ENCODE assay signal across 23 mouse cellular contexts in the genomic region with DNA sequence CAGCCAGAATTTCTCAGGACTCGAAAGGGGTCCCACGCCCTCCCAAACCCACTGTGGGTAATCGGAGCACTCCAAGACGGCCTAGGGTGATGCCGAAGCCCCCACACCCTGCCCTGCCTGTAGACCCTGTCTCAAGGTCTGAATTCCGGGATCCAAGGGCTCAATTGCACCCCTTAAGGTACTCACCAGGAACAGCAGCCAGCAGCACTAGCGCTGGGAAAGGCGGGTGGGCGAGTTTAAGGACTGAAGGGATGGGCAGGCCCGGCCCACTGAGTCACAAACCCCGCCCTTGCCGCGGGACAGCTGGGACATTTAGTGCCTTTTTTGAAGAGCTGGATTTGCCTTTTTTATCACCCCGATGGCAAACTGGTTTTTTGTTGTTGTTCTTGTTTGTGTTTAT. TPM values are rescaled to one million over a fixed set of nuclear protein-coding genes. Genes with fewer than 3 reads are reported as not detected.
DNase-seq lines count a peak whose midpoint lies in the region; ATAC-seq and TF ChIP-seq lines count a peak whose summit lies in the region.
"Had no signal": no experiment of that assay in that cellular context is flagged by ENCODE, and none has a peak within 500 bp of the region (broad histone marks: within the 10 kb centered on the region; RNA-seq: fewer than 3 reads in every experiment).

A gene (minus strand): TSS at position 214 of the 400 bp plus-strand sequence.

- no peaks in the 10 kb centered on the region for H3K9me3 ChIP-seq in ES-E14 (ENCODE audit: control insufficient read depth, insufficient read depth, low read depth, low read length)
- H3K9me3 ChIP-seq in intestine, embryonic 16.5 days (ENCODE audit: control insufficient read depth, low read length) = no peaks in the 10 kb centered on the region
- H3K9me3 ChIP-seq: embryonic facial prominence, embryonic 12.5 days; forebrain, embryonic 15.5 days; heart, embryonic 10.5 days had no signal

- no peaks in the 10 kb centered on the region for H3K36me3 ChIP-seq in ES-E14 (ENCODE audit: control insufficient read depth, insufficient read depth, low read length, poor library complexity, severe bottlenecking)
- no peaks in the 10 kb centered on the region for H3K36me3 ChIP-seq in intestine, embryonic 16.5 days (ENCODE audit: control insufficient read depth, insufficient read depth, low read length)
- H3K36me3 ChIP-seq: embryonic facial prominence, embryonic 12.5 days; forebrain, embryonic 15.5 days; heart, embryonic 10.5 days had no signal

- DNase-seq in layer of hippocampus, adult 2 months (ENCODE audit: low spot score in 2 of 2) = no peak
- no peak for DNase-seq in layer of hippocampus, adult 11-12 months (ENCODE audit: low spot score)
- DNase-seq in ES-E14 (ENCODE audit: low read depth, low spot score) = peak; percentile 82
- DNase-seq in brain, embryonic 14.5 days (ENCODE audit: low read depth) = no peak
- no peak for DNase-seq in urinary bladder, adult 2 months (ENCODE audit: low spot score)
- DNase-seq: adrenal gland, postnatal 14 days; cerebellum, adult 18-20 months; cerebellum, postnatal 10 days; gastrocnemius, postnatal 10 days; heart, adult 18-20 months; heart, postnatal 10 days had no signal

- no peak within 1 kb of the TSS for H3K4me3 ChIP-seq in layer of hippocampus, adult 2 months
- peak within 1 kb of the TSS; percentile 44 to 65 for H3K4me3 ChIP-seq in ES-E14 (ENCODE audit: insufficient read depth in 1 of 2, low read depth in 1 of 2, low read length in 2 of 2, poor library complexity in 1 of 2, severe bottlenecking in 1 of 2)
- H3K4me3 ChIP-seq in intestine, embryonic 16.5 days (ENCODE audit: low read length) = no peak within 1 kb of the TSS
- H3K4me3 ChIP-seq: embryonic facial prominence, embryonic 12.5 days; forebrain, embryonic 15.5 days; heart, embryonic 10.5 days had no signal

- no peaks in the 10 kb centered on the region for H3K27me3 ChIP-seq in intestine, embryonic 16.5 days (replicated peaks; ENCODE audit: control insufficient read depth, insufficient read depth, low read length)
- H3K27me3 ChIP-seq: embryonic facial prominence, embryonic 12.5 days; forebrain, embryonic 15.5 days had no signal

- ATAC-seq in intestine, embryonic 16.5 days = no peak
- ATAC-seq: activated CD4-positive, CD25-positive, alpha-beta regulatory T cell, adult 4 months; forebrain, embryonic 15.5 days; intestine, postnatal 0 days had no signal

- peak within 1 kb of the TSS; percentile 52; the same call in 1 of the 2 replicates for H3K9ac ChIP-seq in ES-E14 (ENCODE audit: insufficient read depth, low read depth, low read length, poor library complexity, severe bottlenecking)
- no peak within 1 kb of the TSS for H3K9ac ChIP-seq in intestine, embryonic 16.5 days (ENCODE audit: low read depth, low read length)
- H3K9ac ChIP-seq: embryonic facial prominence, embryonic 12.5 days; forebrain, embryonic 15.5 days; hindbrain, embryonic 14.5 days had no signal

- in situ Hi-C loops in ES-E14 (cut with MboI; ENCODE audit: low sequenced_read_pairs in 2 of 2, unreplicated experiment in 2 of 2) = no loop called here

- 0 out of 2 replicates have a peak, but pooled peaks have one; percentile 12 for TF ChIP-seq CTCF in layer of hippocampus, adult 2 months (conservative IDR thresholded peaks at IDR 0.05)
- TF ChIP-seq CTCF in brain, embryonic 14.5 days (IDR thresholded peaks at IDR 0.05; ENCODE audit: borderline replicate concordance, extremely low read depth, insufficient read depth, insufficient read length) = peak; percentile 11; the same call in 1 of the 2 replicates

- TF ChIP-seq POLR2A in brain, embryonic 14.5 days (IDR thresholded peaks at IDR 0.05; ENCODE audit: borderline replicate concordance, extremely low read depth, insufficient read depth, insufficient read length, poor library complexity, severe bottlenecking) = no peak

- H3K4me1 ChIP-seq in ES-E14 (ENCODE audit: control insufficient read depth in 2 of 2, insufficient read depth in 2 of 2, low read length in 2 of 2, poor library complexity in 1 of 2) = peaks cover 6 to 7% of the 10 kb centered on the region in 2 experiments
- H3K4me1 ChIP-seq in intestine, embryonic 16.5 days (ENCODE audit: control insufficient read depth, insufficient read depth, low read length) = no peaks in the 10 kb centered on the region
- H3K4me1 ChIP-seq: embryonic facial prominence, embryonic 12.5 days; forebrain, embryonic 15.5 days; heart, embryonic 10.5 days had no signal

- no peak within 1 kb of the TSS for H3K27ac ChIP-seq in layer of hippocampus, adult 2 months
- no peak within 1 kb of the TSS for H3K27ac ChIP-seq in ES-E14 (ENCODE audit: insufficient read depth, low read depth, low read length, poor library complexity, severe bottlenecking)
- no peak within 1 kb of the TSS for H3K27ac ChIP-seq in intestine, embryonic 16.5 days (ENCODE audit: low read length)
- H3K27ac ChIP-seq: embryonic facial prominence, embryonic 12.5 days; forebrain, embryonic 15.5 days; heart, embryonic 10.5 days; hindbrain, embryonic 14.5 days had no signal

- no peak within 1 kb of the TSS for H3K4me2 ChIP-seq in intestine, embryonic 16.5 days (ENCODE audit: low read depth, low read length)
- H3K4me2 ChIP-seq: embryonic facial prominence, embryonic 12.5 days; forebrain, embryonic 15.5 days; hindbrain, embryonic 14.5 days had no signal

- 41% methylated on average over 14 of the region's 14 CpGs for WGBS in intestine, embryonic 16.5 days

TF ChIP-seq in ES-E14, 5 proteins besides CTCF, POLR2A, EP300 and RAD21:
- TF ChIP-seq HCFC1 (IDR thresholded peaks at IDR 0.05; ENCODE audit: borderline replicate concordance, insufficient read depth, low read length) (peak; percentile 32; the same call in 1 of the 2 replicates), CHD2 (IDR thresholded peaks at IDR 0.05; ENCODE audit: low read depth, low read length) (no peak)

RNA-seq across cellular contexts. Expression of the gene that starts here (rescaled TPM):
- total RNA-seq in layer of hippocampus, adult 2 months (2021) = not detected
- 23.3 and 160 TPM in 2 replicates for total RNA-seq in ES-E14 (2012; rRNA removed)
- polyA plus RNA-seq in brain, embryonic 14.5 days (2012; rRNA removed) = not detected in 2 replicates
- 0.10 TPM in 2 replicates for polyA plus RNA-seq in intestine, embryonic 16.5 days (2015; fragmentation: Nextera tagmentation; extraction: Ambion mirVana)
- polyA plus RNA-seq in urinary bladder, adult 2 months (2012; rRNA removed) = 0.03 TPM in 1 of 2 replicates, not detected in the other
- total RNA-seq: adrenal gland, adult 18-20 months; adrenal gland, postnatal 14 days; gastrocnemius, postnatal 10 days; gastrocnemius, postnatal 4 days; heart, adult 18-20 months; heart, postnatal 10 days; hematopoietic stem cell, adult 5-6 weeks had no signal
- polyA plus RNA-seq: activated CD4-positive, CD25-positive, alpha-beta regulatory T cell, adult 4 months; embryonic facial prominence, embryonic 12.5 days; forebrain, embryonic 11.5 days; forebrain, embryonic 15.5 days; heart, embryonic 14.5 days; hindbrain, embryonic 14.5 days; intestine, postnatal 0 days had no signal

Comparison
In these comparisons a context has a peak if more than half of its experiments do, and no peak if none do; other contexts are left out.
1. RNA of the gene that starts here (total RNA-seq): 23.3 to 160 TPM in ES-E14; not detected in layer of hippocampus, adult 2 months; every median in the first group is over 10 times any median in the second.
2. H3K4me3 ChIP-seq: peak in ES-E14 (2 of 2); none in layer of hippocampus, adult 2 months (single experiment) and intestine, embryonic 16.5 days (single experiment).